Mouse (Mus musculus) hindbrain, embryonic 11.5 days (tissue): ENCODE measurements around the gene Tceal6. TPM values are rescaled to one million over a fixed set of nuclear protein-coding genes. Genes with fewer than 3 reads are reported as not detected.
"Not testable (repeated sequence)": the region's sequence is repeated elsewhere in the genome, so short reads cannot be mapped to it uniquely, and the experiment has no call there.

Experiments used
- ATAC-seq: fragments of 200-750 bp; cut with Nextera tagmentation; 2 replicates; pipeline ENCODE4 v1.8.0; 2017; ENCODE audit warnings: mild to moderate bottlenecking, moderate TSS enrichment, moderate library complexity; ENCODE audit not compliant: low FRiP score
- DNase-seq: peaks from one replicate; pipeline ENCODE4 v3.0.0-alpha.2; 2015; ENCODE audit warnings: low spot score
- H3K27ac ChIP-seq: fragments of 300-500 bp; sonication (generic); 2 replicates; pipeline ENCODE4 v1.5.1; 2014; ENCODE audit warnings: mild to moderate bottlenecking, low read depth, low read length
- H3K27me3 ChIP-seq: fragments of 300-500 bp; sonication (generic); 2 replicates; pipeline ENCODE4 v1.6.1; 2014; ENCODE audit warnings: mild to moderate bottlenecking, low read length, moderate library complexity, mixed read lengths; ENCODE audit not compliant: control insufficient read depth, insufficient read depth
- H3K36me3 ChIP-seq: fragments of 300-500 bp; sonication (generic); 2 replicates; pipeline ENCODE4 v1.6.1; 2014; ENCODE audit warnings: mild to moderate bottlenecking, low read length, moderate library complexity, mixed read lengths; ENCODE audit not compliant: control insufficient read depth, insufficient read depth
- H3K4me1 ChIP-seq: fragments of 300-500 bp; sonication (generic); replicated peaks from 2 replicates; pipeline ENCODE4 v1.6.1; 2014; ENCODE audit warnings: low read length, mixed read lengths; ENCODE audit not compliant: control insufficient read depth, insufficient read depth
- H3K4me2 ChIP-seq: fragments of 300-500 bp; sonication (generic); replicated peaks from 2 replicates; pipeline ENCODE4 v1.6.1; 2014; ENCODE audit warnings: mild to moderate bottlenecking, low read depth, low read length
- H3K4me3 ChIP-seq: fragments of 300-500 bp; sonication (generic); 2 replicates; pipeline ENCODE4 v1.5.1; 2014; ENCODE audit warnings: low read depth, low read length
- H3K9ac ChIP-seq: fragments of 300-500 bp; sonication (generic); 2 replicates; pipeline ENCODE4 v1.6.1; 2014; ENCODE audit warnings: low read depth, low read length
- H3K9me3 ChIP-seq: fragments of 300-500 bp; sonication (generic); 2 replicates; pipeline ENCODE4 v1.6.1; 2016; ENCODE audit warnings: low read length; ENCODE audit not compliant: control insufficient read depth
- WGBS: fragments of 180-500 bp; shearing (Covaris S2); extraction: QIAGEN DNeasy Blood & Tissue Kit; methylation state at CpG from one replicate; pipeline ENCODE4 v1.1.7; 2014; 5-methylcytosine and 5-hydroxymethylcytosine counted together
- polyA plus RNA-seq: library from polyadenylated mRNA; unstranded; fragments of >200 nt; fragmentation: Nextera tagmentation; extraction: Ambion mirVana; gene quantifications from 2 replicates; pipeline ENCODE4 v1.2.1, GENCODE M21; 2014

Gene Tceal6
- 1.5 and 1.6 TPM in 2 replicates for polyA plus RNA-seq

DNA sequence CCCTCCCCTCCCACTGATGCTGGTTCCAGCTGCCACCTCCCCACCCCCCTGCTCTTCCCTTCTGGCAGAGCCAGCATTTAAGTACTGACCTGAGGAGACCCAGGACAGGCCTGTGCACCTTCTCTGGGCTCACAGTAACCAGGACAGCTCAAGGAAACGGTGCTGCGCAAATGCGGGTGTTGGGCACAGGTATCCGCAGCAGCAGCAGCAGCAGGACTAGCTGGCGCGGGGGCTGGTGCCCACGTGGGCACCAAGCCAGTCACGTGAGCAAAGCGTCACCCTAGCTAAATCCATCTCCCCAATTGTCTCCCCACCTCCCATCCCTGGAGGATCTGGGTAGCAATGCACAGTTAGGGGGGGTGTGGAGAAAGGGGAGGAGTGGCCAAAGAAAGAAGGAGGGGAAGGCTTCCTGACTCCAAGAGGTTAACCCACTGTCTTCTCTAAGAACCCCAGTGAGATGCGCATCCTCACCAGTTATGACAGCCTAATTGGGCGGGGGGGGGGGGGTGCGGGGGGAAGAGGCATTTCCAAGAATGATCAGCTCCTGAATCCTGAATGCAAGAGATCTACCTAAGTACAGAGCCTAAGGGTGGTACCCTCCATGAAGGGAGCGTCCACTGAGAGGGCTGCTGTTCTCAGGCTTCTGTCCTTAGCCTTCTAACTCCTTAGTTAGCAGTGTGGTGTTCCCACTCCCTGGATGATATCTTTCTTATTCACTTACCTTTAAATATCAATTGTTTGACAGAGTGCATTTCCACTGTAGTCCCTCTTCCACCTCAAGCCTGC is at the start of gene Tceal6:
Tceal6 (minus strand) TSS at position 252 of the 786 bp plus-strand sequence.
- DNase-seq (peak; percentile 14), ATAC-seq (peak; percentile 85)
- Histone ChIP-seq H3K36me3 (no peaks in the 10 kb centered on the region), H3K9me3 (no peaks in the 10 kb centered on the region), H3K27ac (no peak within 1 kb of the TSS), H3K4me1 (no peaks in the 10 kb centered on the region), H3K27me3 (no peaks in the 10 kb centered on the region), H3K9ac (0 out of 2 replicates have a peak within 1 kb of the TSS, but pooled peaks have one; percentile 11), H3K4me3 (peak within 1 kb of the TSS; percentile 35), H3K4me2 (peak within 1 kb of the TSS; percentile 54)
- 25% methylated on average over 7 of the region's 13 CpGs for WGBS

DNA sequence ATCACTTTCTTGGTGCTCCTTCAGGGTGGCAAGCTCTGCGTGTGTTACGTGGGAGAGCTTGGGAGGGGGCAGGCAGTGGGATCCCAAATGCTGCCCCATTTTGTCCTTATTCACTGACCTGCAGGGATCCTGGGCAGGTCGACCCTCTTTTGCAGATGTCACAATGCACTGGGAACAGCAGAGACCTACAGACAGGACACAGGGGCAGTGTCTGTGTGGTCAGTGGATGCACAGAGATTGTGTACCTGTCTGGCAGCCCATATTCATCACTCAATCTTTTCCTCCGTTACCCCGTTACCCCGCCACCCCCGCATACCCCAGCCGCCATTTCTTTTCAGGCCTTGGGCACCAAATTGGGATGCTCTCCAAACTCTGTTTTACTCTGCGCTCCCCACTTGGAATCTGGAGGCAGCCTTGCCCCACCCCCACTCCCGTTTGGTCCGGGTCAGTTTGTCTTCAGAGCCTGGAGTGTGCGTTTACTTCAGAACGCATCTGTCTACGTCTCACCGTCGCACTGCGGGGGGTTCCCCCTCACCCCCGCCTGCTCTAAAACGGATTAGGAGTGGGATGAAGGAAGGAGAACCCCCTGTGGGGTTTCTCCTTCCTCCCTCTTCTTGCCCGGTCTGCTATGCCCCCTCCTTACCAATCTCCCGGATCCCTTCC is 583 bp downstream of the Tceal6 start:
- peak; percentile 76 for ATAC-seq

DNA sequence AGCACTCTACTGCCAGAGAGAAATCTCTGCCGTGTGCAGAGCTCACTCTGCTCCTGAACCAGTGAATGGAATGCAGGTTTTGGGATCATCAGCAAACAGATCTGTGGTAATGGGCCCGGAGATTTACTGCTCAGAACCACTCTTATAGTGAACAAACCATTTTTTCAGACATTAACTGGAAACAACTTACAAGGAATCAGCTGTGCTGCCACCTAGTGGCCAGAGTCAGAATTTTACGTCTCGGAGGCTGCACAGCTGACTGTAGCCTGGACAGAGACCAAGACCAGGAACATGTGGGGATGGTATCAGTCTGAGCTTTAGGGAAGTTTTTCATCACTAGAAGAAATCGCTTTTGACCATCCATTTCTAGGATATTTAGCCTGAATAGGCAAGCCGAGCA is 20.6 kb downstream of the Tceal6 start:
- not testable (repeated sequence) for H3K27me3 ChIP-seq, H3K4me3 ChIP-seq, H3K9me3 ChIP-seq, H3K27ac ChIP-seq, DNase-seq, ATAC-seq, H3K4me1 ChIP-seq, H3K4me2 ChIP-seq, H3K9ac ChIP-seq, H3K36me3 ChIP-seq
- whole genome bisulfite sequencing: no CpG with 5 or more reads among the region's 6 CpGs

More for the DNA sequence above, 583 bp downstream of the Tceal6 start:
- not testable (repeated sequence) for H3K4me1 ChIP-seq, H3K27me3 ChIP-seq, H3K9me3 ChIP-seq, H3K36me3 ChIP-seq, H3K27ac ChIP-seq, DNase-seq
- Histone ChIP-seq H3K9ac (0 out of 2 replicates have a peak overlapping the region, but pooled peaks have one; percentile 11), H3K4me2 (peak overlapping the region; percentile 54), H3K4me3 (peak overlapping the region; percentile 35)
- WGBS: 27% methylated on average over 18 of the region's 21 CpGs

DNA sequence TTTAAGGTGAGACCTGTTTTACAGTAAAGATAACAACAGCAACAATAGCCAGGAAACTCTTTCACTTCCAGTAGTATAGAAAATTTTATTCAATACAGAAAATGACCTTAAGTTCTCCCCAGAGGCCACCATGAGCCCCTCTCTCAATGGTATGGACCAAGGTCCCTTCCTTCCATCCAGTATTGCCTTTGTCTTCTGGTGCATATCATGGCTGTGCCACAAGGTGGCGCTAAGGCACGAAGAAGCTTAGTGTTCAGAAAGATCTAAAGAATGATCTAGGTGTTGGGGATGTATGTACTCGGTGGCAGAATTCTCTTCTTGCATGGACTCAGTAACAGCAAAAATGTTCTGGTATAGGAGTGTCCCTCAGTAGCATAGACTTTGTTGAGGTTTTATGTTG is 21.8 kb downstream of the Tceal6 start:
- not testable (repeated sequence) for H3K36me3 ChIP-seq, H3K9me3 ChIP-seq, H3K9ac ChIP-seq, H3K4me1 ChIP-seq, DNase-seq, H3K27ac ChIP-seq, H3K4me2 ChIP-seq, H3K4me3 ChIP-seq, ATAC-seq, H3K27me3 ChIP-seq
- WGBS: no CpG with 5 or more reads among the region's 3 CpGs

DNA sequence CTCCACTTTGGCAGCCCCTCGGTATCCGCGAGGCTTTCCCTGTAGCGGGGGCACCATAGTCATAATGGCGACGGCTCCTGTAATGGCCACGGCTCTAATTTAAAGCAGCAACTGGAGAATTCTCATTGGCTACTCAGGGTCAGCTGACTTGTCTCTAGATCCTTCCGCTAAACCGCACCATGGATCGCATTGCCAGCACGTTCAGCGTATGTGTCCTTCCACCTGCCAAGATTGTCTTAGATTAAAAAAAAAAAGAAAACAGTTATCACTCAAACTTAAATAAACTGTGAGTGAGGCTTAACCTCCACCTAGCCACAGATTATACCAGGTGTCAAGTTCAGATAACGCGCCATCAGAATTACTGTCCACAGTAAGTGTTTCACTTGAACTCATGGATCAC is 33.0 kb downstream of the Tceal6 start, which contains the start of gene Gm15023:
Gm15023 (minus strand) TSS at position 101 of the 400 bp plus-strand sequence.
- not testable (repeated sequence) for H3K27ac ChIP-seq, H3K4me1 ChIP-seq, H3K9ac ChIP-seq, H3K9me3 ChIP-seq, ATAC-seq, H3K36me3 ChIP-seq, H3K27me3 ChIP-seq, H3K4me2 ChIP-seq, H3K4me3 ChIP-seq, DNase-seq
- WGBS: 100% methylated on average over 3 of the region's 14 CpGs

Other genes with a start within 250 kb of the Tceal6 start
- 0.43 and 0.74 TPM in 2 replicates for gene Nxf2, start 245.9 kb downstream of the Tceal6 start, polyA plus RNA-seq
- 6.7 and 7.4 TPM in 2 replicates for gene Zmat1, start 201.5 kb downstream of the Tceal6 start, polyA plus RNA-seq
- gene Gm15023, start 33.1 kb downstream of the Tceal6 start, polyA plus RNA-seq: not detected in 2 replicates
- gene Pramel3, start 91.6 kb upstream of the Tceal6 start, polyA plus RNA-seq: not detected in 2 replicates
- gene Gm5128, start 162.6 kb upstream of the Tceal6 start, polyA plus RNA-seq: 0.10 TPM in 1 of 2 replicates, not detected in the other
- gene Gm7903, start 223.1 kb upstream of the Tceal6 start, polyA plus RNA-seq: 0.05 TPM in 1 of 2 replicates, not detected in the other